Mouse (Mus musculus) brain, embryonic 14.5 days (tissue): Measurements from ENCODE around the gene Csrp2. TPM values are rescaled to one million over a fixed set of nuclear protein-coding genes. Genes with fewer than 3 reads are reported as not detected.

Experiments
- DNase-seq: peaks from one replicate; pipeline ENCODE4 v3.0.0-alpha.2; 2011; ENCODE audit warnings: low read depth
- CTCF ChIP-seq: fragments of 200-500 bp; IDR thresholded peaks from 2 replicates; pipeline ENCODE4 v1.5.1; 2012; ENCODE audit warnings: inconsistent platforms, mild to moderate bottlenecking, moderate library complexity, borderline replicate concordance; ENCODE audit not compliant: insufficient read depth, insufficient read length; ENCODE audit errors: extremely low read depth
- POLR2A ChIP-seq: fragments of 200-500 bp; IDR thresholded peaks from 2 replicates; pipeline ENCODE4 v1.6.1; 2012; ENCODE audit warnings: mild to moderate bottlenecking, inconsistent platforms, borderline replicate concordance; ENCODE audit not compliant: poor library complexity, insufficient read depth, insufficient read length, severe bottlenecking; ENCODE audit errors: extremely low read depth
- polyA plus RNA-seq: library from polyadenylated mRNA; depleted of rRNA; stranded (reverse); fragments of >200 nt; gene quantifications from 2 replicates; pipeline ENCODE4 v1.2.3, GENCODE M21; 2012; rRNA removed

Csrp2 gene
- polyA plus RNA-seq, result 108 and 138 TPM in 2 replicates

GRCm38 (mm10) chr10:110919531-110920343, at the start of gene Csrp2:
Gene Csrp2 (plus strand): TSS chr10:110919789.
- peak; percentile 96 for DNase-seq

GRCm38 (mm10) chr10:110874853-110875252, 44.7 kb upstream of the Csrp2 start:
- TF ChIP-seq POLR2A (no peak), CTCF (no peak)
- DNase-seq, result no peak

More at GRCm38 (mm10) chr10:110919531-110920343, at the start of gene Csrp2:
- TF ChIP-seq CTCF (no peak), POLR2A (peak; percentile 85; the same call in 1 of the 2 replicates)

GRCm38 (mm10) chr10:110876956-110877355, 42.6 kb upstream of the Csrp2 start:
- no peak for DNase-seq
- no peak for TF ChIP-seq CTCF
- TF ChIP-seq POLR2A, result no peak

- no peak for DNase-seq
- TF ChIP-seq CTCF, result no peak
- TF ChIP-seq POLR2A, result no peak
These were observed 41.7 kb upstream of the Csrp2 start for GRCm38 (mm10) chr10:110877851-110878250.

GRCm38 (mm10) chr10:110878641-110879040, 40.9 kb upstream of the Csrp2 start:
- TF ChIP-seq POLR2A (no peak), CTCF (no peak)
- DNase-seq, result no peak

- TF ChIP-seq CTCF (no peak), POLR2A (no peak)
- no peak for DNase-seq
These were observed 40.0 kb upstream of the Csrp2 start for GRCm38 (mm10) chr10:110879426-110880066.

GRCm38 (mm10) chr10:110881346-110881745, 38.2 kb upstream of the Csrp2 start:
- no peak for DNase-seq
- no peak for TF ChIP-seq POLR2A

GRCm38 (mm10) chr10:110882701-110883100, 36.9 kb upstream of the Csrp2 start:
- DNase-seq, result no peak

GRCm38 (mm10) chr10:110890656-110891272, 28.8 kb upstream of the Csrp2 start:
- no peak for DNase-seq
- TF ChIP-seq CTCF, result no peak
- TF ChIP-seq POLR2A, result no peak

More at GRCm38 (mm10) chr10:110882701-110883100, 36.9 kb upstream of the Csrp2 start:
- TF ChIP-seq POLR2A (no peak), CTCF (no peak)

GRCm38 (mm10) chr10:110899744-110900501, 19.7 kb upstream of the Csrp2 start:
- DNase-seq, result no peak

GRCm38 (mm10) chr10:110903862-110904261, 15.7 kb upstream of the Csrp2 start:
- TF ChIP-seq CTCF (no peak), POLR2A (no peak)
- no peak for DNase-seq

More at GRCm38 (mm10) chr10:110899744-110900501, 19.7 kb upstream of the Csrp2 start:
- TF ChIP-seq POLR2A (no peak), CTCF (no peak)
